19 mouse cellular contexts compared by ENCODE assay signal in genomic region chr10:25740956-25741355, GRCm38 (mm10).
A peak's percentile ranks its signal among the peaks of the same experiment; 100 is the strongest.
DNase-seq lines count a peak whose midpoint lies in the region; ATAC-seq lines count a peak whose summit lies in the region.
"Had no signal": no experiment of that assay in that cellular context is flagged by ENCODE, and none has a peak within 500 bp of the region (broad histone marks: within the 10 kb centered on the region; RNA-seq: fewer than 3 reads in every experiment).

No protein-coding gene starts in this region.

- no peak for ATAC-seq in megakaryocyte progenitor cell, adult 5-6 weeks (replicated peaks; ENCODE audit: poor library complexity)
- no peak for ATAC-seq in inflammation-experienced regulatory T-cells, adult 6 months
- ATAC-seq: activated CD4-positive, CD25-positive, alpha-beta regulatory T cell, adult 4 months; CD4-positive, CD25-positive, alpha-beta regulatory T cell, adult 4 months; Patski had no signal

- DNase-seq in 3T3-L1 (ENCODE audit: low read depth, low spot score) (peak; percentile 80), NIH3T3 (ENCODE audit: low read depth) (peak; percentile 58)
- DNase-seq: adrenal gland, adult 2 months; adrenal gland, adult 8-10 months; adrenal gland, postnatal 10 days; adrenal gland, postnatal 14 days; adrenal gland, postnatal 25 days; adrenal gland, postnatal 36 days; B cell, adult 2 months; cerebellum, adult 11 months; cerebellum, adult 11-12 months; cerebellum, adult 18-20 months; cerebellum, adult 2 months; cerebellum, adult 8-10 months had no signal
